ENCODE assay signal across 29 mouse cellular contexts in genomic region chr15:100832784-100833183, GRCm38 (mm10). TPM values are rescaled to one million over a fixed set of nuclear protein-coding genes. Genes with fewer than 3 reads are reported as not detected.
DNase-seq lines count a peak whose midpoint lies in the region; TF ChIP-seq lines count a peak whose summit lies in the region.
"Had no signal": no experiment of that assay in that cellular context is flagged by ENCODE, and none has a peak within 500 bp of the region (broad histone marks: within the 10 kb centered on the region; RNA-seq: fewer than 3 reads in every experiment).

No protein-coding gene starts in this region.

- intact Hi-C loops in left cerebral cortex, adult 2 months (cut with DNase I), result loop anchor here (2.0 to 5.0 kb wide), 3 partner anchors 90 to 175 kb away; no protein-coding TSS in a partner anchor
- intact Hi-C loops in left cerebral cortex, postnatal 4 days (cut with DNase I), result no loop called here
- intact Hi-C loops in left cerebral cortex, postnatal 36 days (cut with DNase I), result loop anchor here (5.0 kb wide), 3 partner anchors 40 to 175 kb away; no protein-coding TSS in a partner anchor

- DNase-seq in frontal cortex, adult 2 months (ENCODE audit: extremely low spot score in 1 of 2, low spot score in 1 of 2), result peak; percentile 47 to 79
- no peak for DNase-seq in frontal cortex, postnatal 14 days (ENCODE audit: low spot score in 2 of 2)
- DNase-seq in left cerebral cortex, adult 2 months (ENCODE audit: extremely low spot score in 1 of 2, low spot score in 2 of 2), result peak; percentile 51 to 67
- DNase-seq in left cerebral cortex, postnatal 4 days, result no peak
- DNase-seq in NIH3T3 (ENCODE audit: low read depth), result peak; percentile 15
- peak; percentile 74 to 78 for DNase-seq in left cerebral cortex, postnatal 36 days (ENCODE audit: low spot score in 2 of 2)
- DNase-seq in urinary bladder, adult 18-20 months (ENCODE audit: low spot score in 2 of 2), result no peak
- DNase-seq in heart, adult 8-10 months (ENCODE audit: low spot score), result no peak
- DNase-seq: adrenal gland, adult 8-10 months; cerebellum, adult 18-20 months; cerebellum, postnatal 25 days; embryo, embryonic 11 days; heart, postnatal 36 days; kidney, adult 9 months; liver; lung, postnatal 36 days; thymus, postnatal 36 days had no signal

- peak overlapping the region; percentile 93 for H3K27ac ChIP-seq in left cerebral cortex, adult 2 months
- H3K27ac ChIP-seq: embryonic facial prominence, embryonic 13.5 days; forebrain, embryonic 13.5 days; heart, embryonic 15.5 days; hindbrain, embryonic 15.5 days; intestine, embryonic 15.5 days; limb, embryonic 10.5 days; liver, embryonic 15.5 days; lung, embryonic 15.5 days; midbrain, embryonic 13.5 days; neural tube, embryonic 12.5 days had no signal

- TF ChIP-seq CTCF in left cerebral cortex, adult 2 months (IDR thresholded peaks at IDR 0.05), result no peak

- no peak overlapping the region for H3K4me3 ChIP-seq in left cerebral cortex, adult 2 months
- H3K4me3 ChIP-seq: embryonic facial prominence, embryonic 13.5 days; erythroblast, embryonic 14.5 days; forebrain, embryonic 13.5 days; heart, embryonic 15.5 days; hindbrain, embryonic 15.5 days; intestine, embryonic 15.5 days; limb, embryonic 10.5 days; liver, embryonic 15.5 days; lung, embryonic 15.5 days; megakaryocyte, embryonic 14.5 days; midbrain, embryonic 13.5 days; neural tube, embryonic 12.5 days had no signal

RNA-seq across cellular contexts. Expression of gene Scn8a, which starts 36.9 kb away (rescaled TPM):
- 81.3 and 89.0 TPM in 2 replicates for polyA plus RNA-seq in frontal cortex, adult 2 months (2012; rRNA removed)
- 100 to 1,000 TPM; 250 to 260 TPM for total RNA-seq in left cerebral cortex, adult 2 months (2021)
- 100 to 1,000 TPM; 106 to 113 TPM for total RNA-seq in left cerebral cortex, postnatal 4 days (2021)
- total RNA-seq in left cerebral cortex, postnatal 36 days (2021), result 100 to 1,000 TPM; 222 to 250 TPM
- 1 to 10 TPM in 1 of 4 experiments, under 1 TPM in 2, not detected in 1; 0.41 to 1.2 (median 0.55) TPM for total RNA-seq in heart, adult 8-10 months (2022)
- polyA plus RNA-seq: erythroblast, embryonic 14.5 days had no signal

Comparison
In these comparisons a context has a peak if more than half of its experiments do, and no peak if none do; other contexts are left out.
1. DNase-seq: peak in frontal cortex, adult 2 months (2 of 2), left cerebral cortex, adult 2 months (2 of 2), NIH3T3 (single experiment) and left cerebral cortex, postnatal 36 days (2 of 2); none in frontal cortex, postnatal 14 days (0 of 2), left cerebral cortex, postnatal 4 days (single experiment), urinary bladder, adult 18-20 months (0 of 2) and heart, adult 8-10 months (single experiment).
2. RNA of gene Scn8a, which starts 36.9 kb away (total RNA-seq): 250 to 260 TPM in left cerebral cortex, adult 2 months, 222 to 250 TPM in left cerebral cortex, postnatal 36 days and 106 to 113 TPM in left cerebral cortex, postnatal 4 days; 0.41 to 1.2 TPM in heart, adult 8-10 months; every median in the first group is over 10 times any median in the second.